Comparison of ENCODE assay signal across 9 mouse cellular contexts in genomic region chr12:5101411-5102024, GRCm38 (mm10).
DNase-seq lines count a peak whose midpoint lies in the region; ATAC-seq lines count a peak whose summit lies in the region.
"Had no signal": no experiment of that assay in that cellular context is flagged by ENCODE, and none has a peak within 500 bp of the region (broad histone marks: within the 10 kb centered on the region; RNA-seq: fewer than 3 reads in every experiment).

No protein-coding gene starts in this region.

- no peaks in the 10 kb centered on the region for H3K27me3 ChIP-seq in forebrain, embryonic 13.5 days
- no peaks in the 10 kb centered on the region for H3K27me3 ChIP-seq in forebrain, embryonic 12.5 days
- H3K27me3 ChIP-seq in neural tube, embryonic 12.5 days (replicated peaks): no peaks in the 10 kb centered on the region
- no peaks in the 10 kb centered on the region for H3K27me3 ChIP-seq in hindbrain, embryonic 16.5 days (replicated peaks; ENCODE audit: control insufficient read depth, insufficient read depth, low read length)
- no peaks in the 10 kb centered on the region for H3K27me3 ChIP-seq in stomach, embryonic 16.5 days (ENCODE audit: control insufficient read depth, insufficient read depth, low read length)
- H3K27me3 ChIP-seq: limb, embryonic 12.5 days had no signal

- H3K4me1 ChIP-seq in forebrain, embryonic 13.5 days: peaks cover 12% of the 10 kb centered on the region
- peaks cover 5% of the 10 kb centered on the region; the same call in 1 of the 2 replicates for H3K4me1 ChIP-seq in forebrain, embryonic 12.5 days
- H3K4me1 ChIP-seq in neural tube, embryonic 12.5 days: no peaks in the 10 kb centered on the region
- H3K4me1 ChIP-seq in hindbrain, embryonic 16.5 days (ENCODE audit: control insufficient read depth, insufficient read depth, low read depth, low read length): peaks cover 4% of the 10 kb centered on the region; the same call in 1 of the 2 replicates
- no peaks in the 10 kb centered on the region for H3K4me1 ChIP-seq in stomach, embryonic 16.5 days (ENCODE audit: control insufficient read depth, insufficient read depth, low read length)
- H3K4me1 ChIP-seq: limb, embryonic 12.5 days had no signal

- peak; percentile 21; the same call in 1 of the 2 replicates for ATAC-seq in forebrain, embryonic 13.5 days
- ATAC-seq in forebrain, embryonic 12.5 days (ENCODE audit: low FRiP score): no peak; the same call in 1 of the 2 replicates
- ATAC-seq in neural tube, embryonic 12.5 days (ENCODE audit: low FRiP score, low read depth): peak; percentile 57; the same call in 1 of the 2 replicates
- ATAC-seq in hindbrain, embryonic 16.5 days: peak; percentile 44; the same call in 1 of the 2 replicates
- ATAC-seq in stomach, embryonic 16.5 days (ENCODE audit: insufficient read depth, low FRiP score): no peak
- ATAC-seq in megakaryocyte progenitor cell, adult 5-6 weeks (replicated peaks; ENCODE audit: poor library complexity): no peak

- no peak overlapping the region for H3K4me3 ChIP-seq in forebrain, embryonic 13.5 days
- H3K4me3 ChIP-seq in forebrain, embryonic 12.5 days (replicated peaks): no peak overlapping the region
- no peak overlapping the region for H3K4me3 ChIP-seq in neural tube, embryonic 12.5 days
- no peak overlapping the region for H3K4me3 ChIP-seq in hindbrain, embryonic 16.5 days (ENCODE audit: low read length)
- H3K4me3 ChIP-seq in stomach, embryonic 16.5 days (replicated peaks; ENCODE audit: low read length): no peak overlapping the region
- H3K4me3 ChIP-seq: limb, embryonic 12.5 days had no signal

- H3K27ac ChIP-seq in forebrain, embryonic 13.5 days: no peak overlapping the region
- H3K27ac ChIP-seq in forebrain, embryonic 12.5 days: no peak overlapping the region
- no peak overlapping the region for H3K27ac ChIP-seq in neural tube, embryonic 12.5 days
- no peak overlapping the region for H3K27ac ChIP-seq in hindbrain, embryonic 16.5 days (ENCODE audit: low read depth, low read length)
- H3K27ac ChIP-seq in stomach, embryonic 16.5 days (ENCODE audit: low read length): no peak overlapping the region
- H3K27ac ChIP-seq: limb, embryonic 12.5 days had no signal

- no peak for DNase-seq in neural tube, embryonic 10.5 days (ENCODE audit: extremely low spot score, low spot score)
- no peak for DNase-seq in heart, adult 11 months

- peaks cover 14% of the 10 kb centered on the region for H3K36me3 ChIP-seq in forebrain, embryonic 13.5 days (ENCODE audit: poor library complexity, severe bottlenecking)
- H3K36me3 ChIP-seq in forebrain, embryonic 12.5 days (replicated peaks): no peaks in the 10 kb centered on the region
- peaks cover 6% of the 10 kb centered on the region; the same call in 1 of the 2 replicates for H3K36me3 ChIP-seq in neural tube, embryonic 12.5 days
- H3K36me3 ChIP-seq in hindbrain, embryonic 16.5 days (ENCODE audit: control insufficient read depth, insufficient read depth, low read length): no peaks in the 10 kb centered on the region
- H3K36me3 ChIP-seq in stomach, embryonic 16.5 days (ENCODE audit: control insufficient read depth, insufficient read depth, low read length): no peaks in the 10 kb centered on the region

- 44% methylated on average over 13 of the region's 13 CpGs for WGBS in forebrain, embryonic 13.5 days
- 74% methylated on average over 13 of the region's 13 CpGs for WGBS in forebrain, embryonic 12.5 days
- 78% methylated on average over 13 of the region's 13 CpGs for WGBS in neural tube, embryonic 12.5 days
- 46% methylated on average over 13 of the region's 13 CpGs for WGBS in hindbrain, embryonic 16.5 days
- 58% methylated on average over 13 of the region's 13 CpGs for WGBS in stomach, embryonic 16.5 days

- no peak overlapping the region for H3K4me2 ChIP-seq in forebrain, embryonic 13.5 days
- H3K4me2 ChIP-seq in forebrain, embryonic 12.5 days: no peak overlapping the region
- H3K4me2 ChIP-seq in neural tube, embryonic 12.5 days (replicated peaks): no peak overlapping the region
- H3K4me2 ChIP-seq in hindbrain, embryonic 16.5 days (ENCODE audit: low read length): no peak overlapping the region
- H3K4me2 ChIP-seq in stomach, embryonic 16.5 days (ENCODE audit: low read depth, low read length): no peak overlapping the region
- H3K4me2 ChIP-seq: limb, embryonic 12.5 days had no signal

- H3K9me3 ChIP-seq in forebrain, embryonic 13.5 days (replicated peaks): no peaks in the 10 kb centered on the region
- no peaks in the 10 kb centered on the region for H3K9me3 ChIP-seq in forebrain, embryonic 12.5 days
- no peaks in the 10 kb centered on the region for H3K9me3 ChIP-seq in neural tube, embryonic 12.5 days
- no peaks in the 10 kb centered on the region for H3K9me3 ChIP-seq in hindbrain, embryonic 16.5 days (ENCODE audit: control insufficient read depth, low read length)
- H3K9me3 ChIP-seq in stomach, embryonic 16.5 days (replicated peaks; ENCODE audit: control insufficient read depth, low read length): no peaks in the 10 kb centered on the region
- H3K9me3 ChIP-seq: limb, embryonic 12.5 days had no signal

- no peak overlapping the region for H3K9ac ChIP-seq in forebrain, embryonic 13.5 days
- no peak overlapping the region for H3K9ac ChIP-seq in forebrain, embryonic 12.5 days
- no peak overlapping the region for H3K9ac ChIP-seq in neural tube, embryonic 12.5 days
- no peak overlapping the region for H3K9ac ChIP-seq in hindbrain, embryonic 16.5 days (ENCODE audit: low read depth, low read length)
- 0 out of 2 replicates have a peak overlapping the region, but pooled peaks have one; percentile 7 for H3K9ac ChIP-seq in stomach, embryonic 16.5 days (ENCODE audit: low read length)
- H3K9ac ChIP-seq: limb, embryonic 12.5 days had no signal

Comparison
In these comparisons a context has a peak if more than half of its experiments do, and no peak if none do; other contexts are left out.
1. ATAC-seq: peak in forebrain, embryonic 13.5 days (single experiment), neural tube, embryonic 12.5 days (single experiment) and hindbrain, embryonic 16.5 days (single experiment); none in forebrain, embryonic 12.5 days (single experiment), stomach, embryonic 16.5 days (single experiment) and megakaryocyte progenitor cell, adult 5-6 weeks (single experiment).